Mouse (Mus musculus): Measurements from ENCODE around the gene Hprt. TPM values are rescaled to one million over a fixed set of nuclear protein-coding genes. Genes with fewer than 3 reads are reported as not detected.
"Not testable (repeated sequence)": the region's sequence is repeated elsewhere in the genome, so short reads cannot be mapped to it uniquely, and the experiment has no call there.

Gene Hprt
- polyA plus RNA-seq, 1 experiment from 2014 or later, result 166 TPM

DNA sequence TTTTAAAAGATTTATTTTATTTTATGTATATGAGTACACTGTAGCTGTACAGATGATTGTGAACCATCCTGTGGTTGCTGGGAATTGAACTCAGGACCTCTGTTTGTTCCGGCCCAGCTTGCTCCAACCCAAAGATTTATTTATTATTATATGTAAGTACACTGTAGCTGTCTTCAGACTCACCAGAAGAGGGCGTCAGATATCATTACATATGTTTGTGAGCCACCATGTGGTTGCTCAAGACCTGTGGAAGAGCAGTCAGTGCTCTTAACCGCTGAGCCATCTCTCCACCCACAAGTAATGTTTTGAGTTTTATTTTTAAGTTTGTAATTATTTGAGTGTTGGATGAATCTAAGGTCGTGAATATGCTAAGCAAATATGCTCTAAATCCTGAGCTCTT is 16.9 kb downstream of the Hprt start:
- H3K9ac ChIP-seq (replicated peaks); H3K9me3 ChIP-seq (replicated peaks); H3K4me2 ChIP-seq; H3K4me3 ChIP-seq (replicated peaks); H3K27me3 ChIP-seq (replicated peaks); H3K36me3 ChIP-seq; ATAC-seq (ENCODE audit: low FRiP score); H3K4me1 ChIP-seq; H3K27ac ChIP-seq (replicated peaks): not testable (repeated sequence)
- WGBS, result 64% methylated on average over 4 of the region's 4 CpGs

DNA sequence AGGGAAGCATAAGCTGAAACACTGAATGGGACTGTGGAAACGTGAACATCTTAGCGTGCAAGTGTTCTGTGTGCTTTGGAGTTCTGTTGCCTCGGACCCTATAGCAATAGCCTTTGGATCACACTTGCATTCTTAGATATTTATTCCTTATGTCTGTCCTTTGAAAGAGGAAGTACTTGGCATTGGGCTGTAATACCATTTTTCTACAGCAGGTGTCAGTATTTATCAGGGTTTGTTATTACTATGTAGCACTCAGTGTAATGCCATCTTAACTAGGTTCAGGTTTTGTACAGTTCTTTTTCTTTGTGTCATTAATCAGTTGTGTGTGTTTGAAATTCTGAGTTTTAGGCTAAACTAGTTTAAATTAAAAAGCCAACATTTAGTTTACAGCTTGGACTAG is 18.1 kb downstream of the Hprt start:
- no peaks in the 10 kb centered on the region for H3K9me3 ChIP-seq (replicated peaks)
- H3K4me3 ChIP-seq (replicated peaks), result no peak overlapping the region
- ATAC-seq (ENCODE audit: low FRiP score), result no peak
- no peaks in the 10 kb centered on the region for H3K36me3 ChIP-seq
- H3K27ac ChIP-seq (replicated peaks), result no peak overlapping the region
- H3K9ac ChIP-seq (replicated peaks), result no peak overlapping the region
- H3K27me3 ChIP-seq (replicated peaks), result no peaks in the 10 kb centered on the region
- no peaks in the 10 kb centered on the region for H3K4me1 ChIP-seq
- 52% methylated on average over 3 of the region's 3 CpGs for WGBS
- H3K4me2 ChIP-seq, result no peak overlapping the region

GRCm38 (mm10) chrX:53015549-53015948 is 27.6 kb downstream of the Hprt start:
- no peak for ATAC-seq (ENCODE audit: low FRiP score)
- Histone ChIP-seq H3K9ac (replicated peaks) (no peak overlapping the region), H3K4me2 (no peak overlapping the region)

GRCm38 (mm10) chrX:53023021-53023420 is 35.1 kb downstream of the Hprt start:
- no peak overlapping the region for H3K9ac ChIP-seq (replicated peaks)
- H3K4me2 ChIP-seq, result no peak overlapping the region
- H3K27me3 ChIP-seq (replicated peaks), result no peaks in the 10 kb centered on the region
- H3K27ac ChIP-seq (replicated peaks), result no peak overlapping the region
- H3K4me3 ChIP-seq (replicated peaks), result no peak overlapping the region
- no peak for ATAC-seq (ENCODE audit: low FRiP score)
- H3K36me3 ChIP-seq, result no peaks in the 10 kb centered on the region
- H3K4me1 ChIP-seq, result no peaks in the 10 kb centered on the region
- 90% methylated on average over 2 of the region's 2 CpGs for WGBS
- H3K9me3 ChIP-seq (replicated peaks), result no peaks in the 10 kb centered on the region

More at GRCm38 (mm10) chrX:53015549-53015948, 27.6 kb downstream of the Hprt start:
- Histone ChIP-seq H3K4me1 (no peaks in the 10 kb centered on the region), H3K27me3 (replicated peaks) (no peaks in the 10 kb centered on the region), H3K27ac (replicated peaks) (no peak overlapping the region), H3K9me3 (replicated peaks) (no peaks in the 10 kb centered on the region), H3K4me3 (replicated peaks) (no peak overlapping the region), H3K36me3 (peaks cover 6% of the 10 kb centered on the region)

- not testable (repeated sequence) for H3K27me3 ChIP-seq (replicated peaks); H3K9me3 ChIP-seq (replicated peaks); H3K4me1 ChIP-seq; ATAC-seq (ENCODE audit: low FRiP score); H3K4me2 ChIP-seq; H3K9ac ChIP-seq (replicated peaks); H3K4me3 ChIP-seq (replicated peaks); H3K27ac ChIP-seq (replicated peaks); H3K36me3 ChIP-seq
- WGBS, result 27% methylated on average over 3 of the region's 3 CpGs
Measured at GRCm38 (mm10) chrX:53024268-53024667, 36.3 kb downstream of the Hprt start.

DNA sequence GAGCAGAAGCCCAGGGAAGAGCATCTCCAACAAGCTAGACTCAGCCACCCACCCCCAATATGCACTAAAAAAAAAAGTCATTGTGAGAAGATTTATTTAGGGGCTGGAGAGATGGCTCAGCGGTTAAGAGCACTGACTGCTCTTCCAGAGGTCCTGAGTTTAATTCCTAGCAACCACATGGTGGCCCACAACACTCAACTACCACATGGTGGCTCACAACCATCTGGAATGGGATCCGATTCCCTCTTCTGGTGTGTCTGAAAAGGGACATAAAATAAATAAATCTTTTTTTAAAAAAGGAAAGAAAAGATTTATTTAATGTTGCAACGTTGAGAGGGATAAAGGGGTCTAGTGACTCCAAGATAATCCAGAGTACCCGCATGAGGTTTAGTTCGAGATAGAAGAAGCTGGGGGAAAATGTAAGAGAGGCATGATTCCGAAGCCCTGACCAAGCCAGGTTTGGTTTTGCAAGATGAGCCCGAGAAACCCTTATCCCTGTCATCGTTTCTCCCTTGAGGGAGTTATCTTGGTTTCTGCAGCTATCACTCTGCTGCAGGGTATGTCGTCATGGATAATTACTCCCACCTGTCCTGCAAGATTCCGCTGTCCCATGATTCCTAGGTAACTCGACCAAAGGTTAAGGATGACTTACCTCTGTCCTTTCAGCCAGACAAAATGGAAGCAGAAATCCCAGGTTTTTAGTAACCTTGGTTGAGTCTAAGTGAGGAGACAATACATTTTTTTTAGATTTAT is 37.7 kb downstream of the Hprt start:
- no peaks in the 10 kb centered on the region for H3K4me1 ChIP-seq
- H3K36me3 ChIP-seq, result no peaks in the 10 kb centered on the region
- no peak overlapping the region for H3K27ac ChIP-seq (replicated peaks)
- WGBS, result 64% methylated on average over 11 of the region's 11 CpGs
- H3K9me3 ChIP-seq (replicated peaks), result no peaks in the 10 kb centered on the region
- no peak overlapping the region for H3K4me2 ChIP-seq
- H3K4me3 ChIP-seq (replicated peaks), result no peak overlapping the region
- no peak overlapping the region for H3K9ac ChIP-seq (replicated peaks)
- no peaks in the 10 kb centered on the region for H3K27me3 ChIP-seq (replicated peaks)
- ATAC-seq (ENCODE audit: low FRiP score), result no peak

DNA sequence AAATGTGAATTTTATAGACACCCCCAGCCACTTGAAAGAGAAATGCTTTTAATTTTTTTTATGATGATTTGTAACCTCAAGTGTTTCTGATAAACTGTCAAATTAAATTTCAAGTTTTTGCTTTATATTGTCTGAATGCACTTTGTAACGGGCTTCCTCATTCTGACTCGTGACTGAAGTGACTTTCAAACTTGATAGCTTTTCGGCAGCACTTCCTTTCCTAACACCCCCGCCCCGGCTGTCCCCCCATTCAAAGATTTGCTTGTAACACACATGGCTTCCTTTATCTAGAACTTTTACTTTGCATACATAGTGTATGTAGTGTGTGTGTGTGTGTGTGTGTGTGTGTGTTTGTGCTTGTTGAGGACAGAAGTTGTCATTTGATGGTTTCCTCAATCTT is 41.6 kb downstream of the Hprt start:
- Histone ChIP-seq H3K9ac (replicated peaks) (no peak overlapping the region), H3K9me3 (replicated peaks) (no peaks in the 10 kb centered on the region), H3K36me3 (no peaks in the 10 kb centered on the region), H3K4me1 (no peaks in the 10 kb centered on the region), H3K4me2 (no peak overlapping the region), H3K27ac (replicated peaks) (no peak overlapping the region), H3K4me3 (replicated peaks) (no peak overlapping the region), H3K27me3 (replicated peaks) (no peaks in the 10 kb centered on the region)
- WGBS, result 72% methylated on average over 5 of the region's 5 CpGs
- no peak for ATAC-seq (ENCODE audit: low FRiP score)

DNA sequence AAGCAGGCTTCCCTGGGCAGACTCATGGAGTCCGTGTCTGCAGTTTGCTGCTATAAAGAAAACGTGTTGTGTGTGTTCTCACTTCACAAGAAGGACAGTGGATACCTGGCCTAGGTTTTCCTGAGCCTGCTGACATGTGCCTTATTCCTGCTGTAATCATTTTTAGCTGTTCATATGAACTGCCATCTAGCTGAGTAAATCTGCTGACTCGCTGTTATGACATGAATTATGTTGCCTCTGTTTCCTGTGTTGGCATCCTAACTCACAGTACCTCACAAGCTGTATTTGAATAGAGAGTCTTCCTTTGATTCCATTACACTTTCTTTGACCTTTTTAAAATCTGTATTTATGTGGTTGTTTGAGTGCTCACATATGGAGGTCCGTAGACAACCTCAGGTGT is 50.3 kb downstream of the Hprt start:
- no peaks in the 10 kb centered on the region for H3K9me3 ChIP-seq (replicated peaks)
- H3K4me3 ChIP-seq (replicated peaks), result no peak overlapping the region
- ATAC-seq (ENCODE audit: low FRiP score), result no peak
- H3K4me1 ChIP-seq, result no peaks in the 10 kb centered on the region
- no peaks in the 10 kb centered on the region for H3K36me3 ChIP-seq
- 87% methylated on average over 4 of the region's 4 CpGs for WGBS
- H3K9ac ChIP-seq (replicated peaks), result no peak overlapping the region
- no peak overlapping the region for H3K4me2 ChIP-seq
- no peak overlapping the region for H3K27ac ChIP-seq (replicated peaks)
- H3K27me3 ChIP-seq (replicated peaks), result no peaks in the 10 kb centered on the region

- Histone ChIP-seq H3K9me3 (replicated peaks) (no peaks in the 10 kb centered on the region), H3K36me3 (no peaks in the 10 kb centered on the region), H3K4me3 (replicated peaks) (no peak overlapping the region), H3K9ac (replicated peaks) (no peak overlapping the region), H3K27me3 (replicated peaks) (no peaks in the 10 kb centered on the region), H3K27ac (replicated peaks) (no peak overlapping the region), H3K4me2 (no peak overlapping the region), H3K4me1 (no peaks in the 10 kb centered on the region)
- 47% methylated on average over 5 of the region's 5 CpGs for WGBS
- no peak for ATAC-seq (ENCODE audit: low FRiP score)
Measured at GRCm38 (mm10) chrX:53039651-53040050, 51.7 kb downstream of the Hprt start.

- no peak for ATAC-seq (ENCODE audit: low FRiP score)
- Histone ChIP-seq H3K4me1 (no peaks in the 10 kb centered on the region), H3K36me3 (no peaks in the 10 kb centered on the region), H3K27ac (replicated peaks) (no peak overlapping the region), H3K9ac (replicated peaks) (no peak overlapping the region), H3K9me3 (replicated peaks) (no peaks in the 10 kb centered on the region), H3K4me2 (no peak overlapping the region), H3K4me3 (replicated peaks) (no peak overlapping the region), H3K27me3 (replicated peaks) (no peaks in the 10 kb centered on the region)
- WGBS, result 86% methylated on average over 6 of the region's 6 CpGs
Measured at GRCm38 (mm10) chrX:53040138-53040537, 52.2 kb downstream of the Hprt start.

GRCm38 (mm10) chrX:53041006-53041405 is 53.1 kb downstream of the Hprt start:
- Histone ChIP-seq H3K36me3 (no peaks in the 10 kb centered on the region), H3K4me3 (replicated peaks) (no peak overlapping the region), H3K9ac (replicated peaks) (no peak overlapping the region), H3K9me3 (replicated peaks) (no peaks in the 10 kb centered on the region), H3K4me1 (no peaks in the 10 kb centered on the region), H3K27me3 (replicated peaks) (no peaks in the 10 kb centered on the region), H3K27ac (replicated peaks) (no peak overlapping the region), H3K4me2 (no peak overlapping the region)
- no peak for ATAC-seq (ENCODE audit: low FRiP score)
- WGBS, result 83% methylated on average over 6 of the region's 6 CpGs

- WGBS, result 58% methylated on average over 10 of the region's 10 CpGs
Measured at GRCm38 (mm10) chrX:53045187-53045903, 57.4 kb downstream of the Hprt start.

More at GRCm38 (mm10) chrX:53045187-53045903, 57.4 kb downstream of the Hprt start:
- H3K9me3 ChIP-seq (replicated peaks), result no peaks in the 10 kb centered on the region
- no peak overlapping the region for H3K27ac ChIP-seq (replicated peaks)
- no peak overlapping the region for H3K9ac ChIP-seq (replicated peaks)
- H3K36me3 ChIP-seq, result no peaks in the 10 kb centered on the region
- no peak overlapping the region for H3K4me2 ChIP-seq
- no peaks in the 10 kb centered on the region for H3K4me1 ChIP-seq
- H3K4me3 ChIP-seq (replicated peaks), result no peak overlapping the region
- no peaks in the 10 kb centered on the region for H3K27me3 ChIP-seq (replicated peaks)
- no peak for ATAC-seq (ENCODE audit: low FRiP score)

Measured in neural tube, embryonic 15.5 days (tissue).